Mouse (Mus musculus) liver, adult 2 months (tissue): ENCODE results near the gene Rbp4.

Source experiments
- CTCF ChIP-seq: fragments of 200-500 bp; IDR thresholded peaks from 2 replicates; pipeline ENCODE4 v1.5.1; 2011; ENCODE audit warnings: low read depth, low read length, control low read depth
- POLR2A ChIP-seq: fragments of 200-500 bp; IDR thresholded peaks from 2 replicates; pipeline ENCODE4 v1.6.1; 2011; ENCODE audit warnings: low read length, control low read depth; ENCODE audit not compliant: insufficient read depth; ENCODE audit errors: extremely low read depth

DNA sequence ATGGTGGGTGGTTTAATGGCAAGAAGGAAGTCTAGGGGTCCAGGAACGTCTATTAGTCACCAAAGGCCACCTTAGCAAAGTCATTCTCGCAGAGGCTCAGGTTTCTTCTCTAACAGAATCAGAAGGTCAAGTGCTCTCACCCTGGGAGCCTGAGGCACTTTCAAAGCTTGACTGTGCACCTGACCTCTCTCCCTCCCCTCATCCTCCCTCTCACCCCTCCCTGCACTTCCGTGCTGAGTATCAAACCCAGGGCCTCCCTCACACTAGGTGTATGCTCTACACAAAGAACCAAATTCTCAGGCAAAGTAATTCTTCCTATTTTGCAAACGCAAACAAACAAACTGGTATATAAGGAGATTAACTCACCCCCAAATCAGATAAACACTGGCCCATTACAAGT, 28.9 kb downstream of the Rbp4 start:
- no peak for TF ChIP-seq CTCF
- no peak for TF ChIP-seq POLR2A
